Mouse (Mus musculus) C2C12 (cell line): ENCODE data around the gene Tmem121b. TPM values are rescaled to one million over a fixed set of nuclear protein-coding genes. Genes with fewer than 3 reads are reported as not detected.

Source experiments
- H3K27me3 ChIP-seq: one replicate; pipeline ENCODE4 v1.6.1; 2011; ENCODE audit not compliant: control insufficient read depth, insufficient read depth, insufficient read length
- H3K36me3 ChIP-seq: one replicate; pipeline ENCODE4 v1.6.1; 2011; ENCODE audit not compliant: control insufficient read depth, insufficient read depth
- H3K4me3 ChIP-seq: one replicate; pipeline ENCODE4 v1.5.1; 2011; ENCODE audit warnings: mild to moderate bottlenecking, control low read depth; ENCODE audit not compliant: poor library complexity, insufficient read depth, severe bottlenecking
- H3K79me2 ChIP-seq: one replicate; pipeline ENCODE4 v1.6.1; 2011; ENCODE audit not compliant: control insufficient read depth, insufficient read depth
- H3K79me3 ChIP-seq: one replicate; pipeline ENCODE4 v1.6.1; 2011; ENCODE audit warnings: low read depth, control low read depth
- H3ac ChIP-seq: one replicate; pipeline ENCODE3; 2011; ENCODE audit warnings: low read depth; ENCODE audit not compliant: control insufficient read depth, insufficient read length
- CEBPB ChIP-seq: IDR thresholded peaks from one replicate; pipeline ENCODE4 v1.6.1; 2011; ENCODE audit warnings: low read depth, mild to moderate bottlenecking, control low read depth, moderate library complexity
- CTCF ChIP-seq: IDR thresholded peaks from one replicate; pipeline ENCODE4 v1.5.1; 2011; ENCODE audit not compliant: control insufficient read depth, insufficient read depth, insufficient read length
- FOSL1 ChIP-seq: IDR thresholded peaks from one replicate; pipeline ENCODE4 v1.8.0; 2011; ENCODE audit warnings: mild to moderate bottlenecking, low read length; ENCODE audit not compliant: poor library complexity, insufficient read depth, severe bottlenecking
- MAX ChIP-seq: IDR thresholded peaks from one replicate; pipeline ENCODE4 v1.6.1; 2011; ENCODE audit warnings: mild to moderate bottlenecking, control low read depth
- MYOD1 ChIP-seq: IDR thresholded peaks from one replicate; pipeline ENCODE4 v1.6.1; 2011; ENCODE audit warnings: low read depth; ENCODE audit not compliant: control insufficient read depth, insufficient read length
- MYOG ChIP-seq: IDR thresholded peaks from one replicate; pipeline ENCODE4 v1.6.1; 2011; ENCODE audit not compliant: control insufficient read depth, insufficient read length; ENCODE audit errors: extremely low read depth
- USF1 ChIP-seq: IDR thresholded peaks from one replicate; pipeline ENCODE4 v1.6.1; 2011; ENCODE audit warnings: low read depth, mild to moderate bottlenecking, control low read depth, moderate library complexity
- polyA plus RNA-seq: library from polyadenylated mRNA; unstranded; fragments of >200 nt; fragmentation: generic; extraction: Trizol; gene quantifications from one replicate; pipeline ENCODE4 v1.2.1, GENCODE M21; 2012; ENCODE audit warnings: missing spikeins

The Tmem121b gene
- polyA plus RNA-seq, 1 experiment = 0.02 TPM

DNA sequence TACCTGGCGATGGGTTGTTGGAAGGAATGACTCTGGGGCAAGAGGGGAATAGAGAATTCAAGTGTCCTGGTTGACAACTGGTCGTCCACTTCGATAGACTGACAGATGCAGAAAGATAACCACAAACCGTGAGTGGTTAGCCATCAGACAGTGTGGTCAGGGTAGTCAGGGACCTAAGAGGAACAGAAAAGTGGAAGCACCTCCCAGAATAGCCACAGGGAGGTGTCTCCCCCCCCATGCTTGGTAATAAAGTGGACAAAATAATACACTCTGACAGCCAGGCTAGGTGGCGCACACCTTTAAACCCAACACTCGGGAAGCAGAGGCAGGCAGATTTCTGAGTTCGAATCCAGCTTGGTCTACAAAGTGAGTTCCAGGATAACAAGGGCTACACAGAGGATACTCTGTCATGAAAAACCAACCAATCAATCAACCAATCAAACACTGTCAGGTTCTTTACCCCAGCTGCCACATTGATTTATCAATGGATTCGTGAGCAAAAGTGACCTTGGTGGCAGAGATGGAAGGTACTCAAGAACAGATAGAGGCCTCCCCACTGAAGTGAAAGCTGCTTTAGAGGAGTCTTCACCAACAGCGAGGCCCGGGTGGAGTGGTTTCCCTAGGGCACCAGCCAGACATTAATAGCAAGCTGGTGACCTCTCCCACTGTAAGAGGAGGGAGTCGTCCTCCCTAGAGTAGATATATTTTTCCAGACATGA lies 41.1 kb downstream of the Tmem121b start:
- Histone ChIP-seq H3K27me3 (no peaks in the 10 kb centered on the region), H3ac (no peak overlapping the region)
- no peak for TF ChIP-seq CTCF
- TF ChIP-seq FOSL1 = no peak
- no peak for TF ChIP-seq MYOG
- no peak for TF ChIP-seq USF1
- TF ChIP-seq MYOD1 = no peak
- no peak for TF ChIP-seq CEBPB
- no peak for TF ChIP-seq MAX

DNA sequence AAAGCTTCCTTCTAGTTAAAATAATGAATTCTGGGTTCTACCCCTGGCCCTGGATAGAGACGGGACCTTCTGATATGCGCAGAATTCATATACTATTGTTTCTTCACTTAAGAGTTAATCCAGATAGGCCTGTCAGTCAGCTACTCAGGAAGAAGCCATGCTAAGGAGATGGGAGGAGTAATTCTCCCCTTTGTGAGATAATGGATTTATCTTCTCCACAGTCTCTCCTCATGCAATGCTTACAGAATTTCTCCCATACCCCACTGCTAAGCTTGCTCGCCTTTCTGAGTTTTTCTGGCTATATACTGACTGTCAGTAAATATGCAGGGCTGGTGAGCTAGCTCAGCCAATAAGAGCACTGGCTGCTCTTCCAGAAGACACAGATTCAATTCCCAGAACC lies 43.4 kb downstream of the Tmem121b start:
- Histone ChIP-seq H3K79me2 (no peaks in the 10 kb centered on the region), H3ac (no peak overlapping the region), H3K36me3 (no peaks in the 10 kb centered on the region), H3K79me3 (no peaks in the 10 kb centered on the region), H3K4me3 (no peak overlapping the region), H3K27me3 (no peaks in the 10 kb centered on the region)
- TF ChIP-seq MYOG = no peak
- TF ChIP-seq MYOD1 = no peak

More for the DNA sequence above, 41.1 kb downstream of the Tmem121b start:
- H3K79me3 ChIP-seq = no peaks in the 10 kb centered on the region
- H3K79me2 ChIP-seq = no peaks in the 10 kb centered on the region
- H3K4me3 ChIP-seq = no peak overlapping the region
- no peaks in the 10 kb centered on the region for H3K36me3 ChIP-seq

DNA sequence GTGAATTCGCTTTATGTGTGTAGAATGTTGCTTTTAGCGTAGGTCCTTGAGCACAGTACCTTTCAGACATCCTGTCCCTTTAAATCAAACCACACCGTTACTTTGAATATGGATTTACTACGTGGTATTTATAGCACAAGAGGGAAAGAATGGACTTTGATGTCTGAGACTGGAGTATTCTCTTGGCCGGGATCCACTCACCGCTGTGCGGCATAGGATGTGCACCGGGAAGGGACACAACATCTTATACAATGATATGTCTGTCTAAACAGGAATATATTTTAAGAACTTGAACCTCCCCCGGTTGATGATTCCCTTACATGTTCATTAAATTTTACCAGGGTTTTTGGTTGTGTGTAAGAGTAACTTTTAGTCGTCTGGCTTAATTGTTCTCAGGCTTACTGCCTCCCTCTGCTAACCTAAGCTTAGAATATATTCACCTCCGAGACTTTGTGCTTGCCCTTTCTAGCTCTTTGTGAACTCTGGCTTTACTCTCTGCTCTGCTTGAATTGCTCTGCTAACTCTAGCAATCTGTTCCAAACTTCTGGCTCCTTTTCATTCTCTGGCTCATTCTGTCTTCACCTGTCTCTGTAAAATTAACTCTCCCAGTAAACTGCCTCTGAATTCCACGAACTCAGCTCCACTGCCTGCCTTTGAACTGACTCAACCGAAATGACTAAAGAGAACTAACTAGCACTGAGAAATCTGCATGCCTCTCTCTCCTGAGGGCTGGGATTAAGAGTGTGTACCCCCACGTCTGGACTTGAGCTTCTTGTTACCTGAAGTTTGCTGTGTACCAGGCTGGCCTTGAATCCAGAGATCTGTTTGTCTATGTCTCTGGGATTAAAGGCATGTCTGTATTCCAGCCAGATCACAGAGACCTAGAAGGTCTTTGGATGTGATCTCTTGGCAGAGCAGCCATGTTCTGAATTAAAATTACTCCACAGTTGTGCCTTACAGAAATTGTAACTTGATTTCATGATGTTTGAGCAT lies 49.9 kb downstream of the Tmem121b start:
- Histone ChIP-seq H3K4me3 (no peak overlapping the region), H3K36me3 (peaks cover 35% of the 10 kb centered on the region), H3K79me3 (no peaks in the 10 kb centered on the region), H3K79me2 (no peaks in the 10 kb centered on the region), H3K27me3 (no peaks in the 10 kb centered on the region), H3ac (no peak overlapping the region)
- TF ChIP-seq CTCF (no peak), MYOG (no peak), USF1 (no peak), FOSL1 (no peak), CEBPB (no peak), MYOD1 (no peak), MAX (no peak)

DNA sequence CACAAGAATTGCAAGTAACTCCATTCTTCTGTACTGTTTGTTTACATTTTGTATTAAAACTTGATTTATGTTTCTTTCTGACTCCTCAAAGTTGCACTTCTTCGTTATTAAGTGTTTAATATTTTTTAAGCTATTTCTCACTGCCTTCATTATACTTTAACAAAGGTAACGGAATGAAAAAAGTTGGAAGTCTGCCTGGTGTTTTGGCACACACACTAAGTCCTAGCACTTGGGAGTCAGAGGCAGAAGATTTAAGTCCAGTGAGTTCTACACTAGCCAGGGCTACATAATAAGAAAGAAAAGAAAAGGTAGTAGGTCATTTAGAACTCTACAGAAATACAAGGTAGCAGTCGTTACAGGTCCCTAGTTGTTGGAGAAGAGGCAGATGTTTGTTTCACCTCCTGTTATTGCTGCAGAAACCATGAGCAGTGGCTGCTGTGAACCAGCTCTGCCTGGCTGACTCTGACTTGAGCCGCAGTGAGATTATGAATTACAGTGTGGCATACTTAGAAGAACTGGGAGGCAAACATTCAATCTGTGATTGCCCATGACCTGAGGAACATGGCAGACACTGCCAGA lies 51.3 kb downstream of the Tmem121b start:
- no peaks in the 10 kb centered on the region for H3K79me2 ChIP-seq
- H3K27me3 ChIP-seq = no peaks in the 10 kb centered on the region
- peaks cover 46% of the 10 kb centered on the region for H3K36me3 ChIP-seq
- H3K4me3 ChIP-seq = no peak overlapping the region
- no peak overlapping the region for H3ac ChIP-seq
- TF ChIP-seq CEBPB (no peak), MAX (no peak), FOSL1 (no peak), CTCF (no peak), MYOD1 (no peak), USF1 (no peak), MYOG (no peak)
- no peaks in the 10 kb centered on the region for H3K79me3 ChIP-seq

Other genes starting within 250 kb of the Tmem121b start
- 0.26 TPM for gene D330020A13Rik, start 199.4 kb downstream of the Tmem121b start, polyA plus RNA-seq
- 0.33 TPM for gene B4galnt3, start 199.2 kb downstream of the Tmem121b start, polyA plus RNA-seq
- gene Kdm5a, start 129.7 kb downstream of the Tmem121b start, polyA plus RNA-seq = 5.8 TPM
- gene Ccdc77, start 129.4 kb downstream of the Tmem121b start, polyA plus RNA-seq = 3.8 TPM
- gene Il17ra, start 30.6 kb downstream of the Tmem121b start, polyA plus RNA-seq = 10.8 TPM
- gene Hdhd5, start 37.5 kb upstream of the Tmem121b start, polyA plus RNA-seq = 10.2 TPM
- gene Cecr2, start 172.6 kb upstream of the Tmem121b start, polyA plus RNA-seq = 0.01 TPM